Mouse (Mus musculus) hindbrain, embryonic 11.5 days (tissue): ENCODE data around the gene Scn2b. TPM values are rescaled to one million over a fixed set of nuclear protein-coding genes. Genes with fewer than 3 reads are reported as not detected.

ENCODE experiments used
- ATAC-seq: fragments of 200-750 bp; cut with Nextera tagmentation; 2 replicates; pipeline ENCODE4 v1.8.0; 2017; ENCODE audit warnings: mild to moderate bottlenecking, moderate TSS enrichment, moderate library complexity; ENCODE audit not compliant: low FRiP score
- DNase-seq: peaks from one replicate; pipeline ENCODE4 v3.0.0-alpha.2; 2015; ENCODE audit warnings: low spot score
- H3K27ac ChIP-seq: fragments of 300-500 bp; sonication (generic); 2 replicates; pipeline ENCODE4 v1.5.1; 2014; ENCODE audit warnings: mild to moderate bottlenecking, low read depth, low read length
- H3K27me3 ChIP-seq: fragments of 300-500 bp; sonication (generic); 2 replicates; pipeline ENCODE4 v1.6.1; 2014; ENCODE audit warnings: mild to moderate bottlenecking, low read length, moderate library complexity, mixed read lengths; ENCODE audit not compliant: control insufficient read depth, insufficient read depth
- H3K36me3 ChIP-seq: fragments of 300-500 bp; sonication (generic); 2 replicates; pipeline ENCODE4 v1.6.1; 2014; ENCODE audit warnings: mild to moderate bottlenecking, low read length, moderate library complexity, mixed read lengths; ENCODE audit not compliant: control insufficient read depth, insufficient read depth
- H3K4me1 ChIP-seq: fragments of 300-500 bp; sonication (generic); replicated peaks from 2 replicates; pipeline ENCODE4 v1.6.1; 2014; ENCODE audit warnings: low read length, mixed read lengths; ENCODE audit not compliant: control insufficient read depth, insufficient read depth
- H3K4me2 ChIP-seq: fragments of 300-500 bp; sonication (generic); replicated peaks from 2 replicates; pipeline ENCODE4 v1.6.1; 2014; ENCODE audit warnings: mild to moderate bottlenecking, low read depth, low read length
- H3K4me3 ChIP-seq: fragments of 300-500 bp; sonication (generic); 2 replicates; pipeline ENCODE4 v1.5.1; 2014; ENCODE audit warnings: low read depth, low read length
- H3K9ac ChIP-seq: fragments of 300-500 bp; sonication (generic); 2 replicates; pipeline ENCODE4 v1.6.1; 2014; ENCODE audit warnings: low read depth, low read length
- H3K9me3 ChIP-seq: fragments of 300-500 bp; sonication (generic); 2 replicates; pipeline ENCODE4 v1.6.1; 2016; ENCODE audit warnings: low read length; ENCODE audit not compliant: control insufficient read depth
- WGBS: fragments of 180-500 bp; shearing (Covaris S2); extraction: QIAGEN DNeasy Blood & Tissue Kit; methylation state at CpG from one replicate; pipeline ENCODE4 v1.1.7; 2014; 5-methylcytosine and 5-hydroxymethylcytosine counted together
- polyA plus RNA-seq: library from polyadenylated mRNA; unstranded; fragments of >200 nt; fragmentation: Nextera tagmentation; extraction: Ambion mirVana; gene quantifications from 2 replicates; pipeline ENCODE4 v1.2.1, GENCODE M21; 2014

Gene Scn2b
- polyA plus RNA-seq, 1 experiment from 2014 or later = 4.7 TPM

GRCm38 (mm10) chr9:45140945-45141344 is 23.4 kb downstream of the Scn2b start:
- WGBS = 57% methylated on average over 7 of the region's 7 CpGs
- H3K4me3 ChIP-seq = no peak overlapping the region
- ATAC-seq = no peak
- no peak overlapping the region for H3K9ac ChIP-seq
- peaks cover 55% of the 10 kb centered on the region for H3K27me3 ChIP-seq
- H3K4me2 ChIP-seq = no peak overlapping the region
- no peaks in the 10 kb centered on the region for H3K9me3 ChIP-seq
- no peaks in the 10 kb centered on the region for H3K36me3 ChIP-seq
- DNase-seq = no peak
- H3K4me1 ChIP-seq = peaks cover 11% of the 10 kb centered on the region; the same call in 1 of the 2 replicates
- H3K27ac ChIP-seq = no peak overlapping the region

- DNase-seq = no peak
- no peaks in the 10 kb centered on the region for H3K36me3 ChIP-seq
- no peak overlapping the region for H3K27ac ChIP-seq
- H3K27me3 ChIP-seq = peaks cover 46% of the 10 kb centered on the region
- 54% methylated on average over 3 of the region's 3 CpGs for WGBS
- no peak overlapping the region for H3K4me3 ChIP-seq
- no peak overlapping the region for H3K9ac ChIP-seq
- no peak for ATAC-seq
- no peaks in the 10 kb centered on the region for H3K9me3 ChIP-seq
- H3K4me2 ChIP-seq = no peak overlapping the region
- H3K4me1 ChIP-seq = peaks cover 9% of the 10 kb centered on the region; the same call in 1 of the 2 replicates
Observed at GRCm38 (mm10) chr9:45142686-45143085, 25.1 kb downstream of the Scn2b start.

DNA sequence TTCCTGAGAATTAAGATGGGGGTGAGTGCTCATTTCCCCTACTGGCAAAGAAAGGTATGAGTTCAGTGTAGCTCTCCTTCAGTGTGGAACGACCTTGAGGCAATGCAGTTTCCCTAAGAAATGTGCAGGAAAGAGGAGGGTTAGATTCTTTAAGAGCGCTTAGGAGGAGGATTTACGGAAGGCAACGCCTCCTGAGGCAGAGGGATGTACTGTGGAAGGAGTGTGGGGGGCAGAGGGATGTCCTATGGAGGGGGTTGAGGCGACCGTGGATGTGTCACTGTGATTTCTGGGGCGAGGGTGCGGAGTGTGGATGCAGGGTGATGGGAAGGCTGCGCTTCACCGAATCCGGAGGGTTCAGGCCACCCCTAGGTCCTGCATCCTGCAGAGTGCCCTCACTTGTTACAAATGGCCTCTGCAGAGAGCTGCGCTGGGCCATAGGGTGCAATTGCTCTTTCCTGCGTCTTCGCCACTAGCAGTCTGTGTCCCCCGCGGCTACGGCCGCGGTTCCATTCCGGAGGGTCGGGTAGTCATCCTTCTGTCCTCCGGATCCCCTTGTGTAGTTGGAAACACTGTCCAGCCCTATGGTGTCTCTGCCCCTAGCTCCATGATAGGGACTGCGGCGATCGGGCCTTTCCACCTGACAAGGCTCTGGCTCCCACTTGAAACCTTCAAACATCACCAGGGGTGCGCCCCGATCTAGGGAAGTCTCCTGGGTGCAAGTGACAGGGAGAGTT is 28.1 kb downstream of the Scn2b start:
- no peaks in the 10 kb centered on the region for H3K9me3 ChIP-seq
- H3K4me3 ChIP-seq = peak overlapping the region; percentile 28
- H3K4me1 ChIP-seq = peaks cover 2% of the 10 kb centered on the region; the same call in 1 of the 2 replicates
- H3K27me3 ChIP-seq = peaks cover 16% of the 10 kb centered on the region
- DNase-seq (no peak), ATAC-seq (no peak)
- H3K36me3 ChIP-seq = no peaks in the 10 kb centered on the region
- WGBS = 4% methylated on average over 27 of the region's 27 CpGs
- peak overlapping the region; percentile 20; the same call in 1 of the 2 replicates for H3K9ac ChIP-seq
- no peak overlapping the region for H3K27ac ChIP-seq
- H3K4me2 ChIP-seq = peak overlapping the region; percentile 64

DNA sequence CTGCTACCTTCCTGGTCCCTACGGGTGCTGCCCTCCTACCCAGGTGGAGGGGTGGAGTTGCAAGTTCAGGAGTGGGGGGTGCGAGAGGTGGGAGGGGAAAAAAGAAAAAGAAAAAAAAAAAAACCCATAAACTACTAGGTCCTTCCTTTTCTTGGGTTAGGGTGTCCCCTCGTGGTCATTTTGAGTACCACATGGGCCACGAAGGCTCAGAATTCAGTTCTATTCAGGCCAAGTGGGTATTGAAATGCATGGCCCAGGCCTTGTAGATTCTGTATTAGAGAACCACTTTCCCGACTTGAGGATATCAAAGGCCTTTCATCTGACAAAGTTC is 28.6 kb downstream of the Scn2b start:
- H3K4me3 ChIP-seq = peak overlapping the region; percentile 28
- ATAC-seq = no peak
- H3K9me3 ChIP-seq = no peaks in the 10 kb centered on the region
- peak; percentile 86 for DNase-seq
- H3K27me3 ChIP-seq = peaks cover 16% of the 10 kb centered on the region
- H3K4me1 ChIP-seq = peaks cover 2% of the 10 kb centered on the region; the same call in 1 of the 2 replicates
- peak overlapping the region; percentile 20; the same call in 1 of the 2 replicates for H3K9ac ChIP-seq
- 5% methylated on average over 5 of the region's 5 CpGs for WGBS
- peak overlapping the region; percentile 64 for H3K4me2 ChIP-seq
- no peak overlapping the region for H3K27ac ChIP-seq
- H3K36me3 ChIP-seq = no peaks in the 10 kb centered on the region

GRCm38 (mm10) chr9:45150933-45151332 is 33.4 kb downstream of the Scn2b start:
- no peaks in the 10 kb centered on the region for H3K4me1 ChIP-seq
- no peak overlapping the region for H3K27ac ChIP-seq
- no peaks in the 10 kb centered on the region for H3K9me3 ChIP-seq
- no peaks in the 10 kb centered on the region for H3K36me3 ChIP-seq
- no peak overlapping the region for H3K9ac ChIP-seq
- ATAC-seq (no peak), DNase-seq (no peak)
- peaks cover 3% of the 10 kb centered on the region; the same call in 1 of the 2 replicates for H3K27me3 ChIP-seq
- WGBS = 88% methylated on average over 1 of the region's 1 CpGs
- no peak overlapping the region for H3K4me2 ChIP-seq
- H3K4me3 ChIP-seq = no peak overlapping the region

GRCm38 (mm10) chr9:45153361-45153760 is 35.8 kb downstream of the Scn2b start:
- no peaks in the 10 kb centered on the region for H3K4me1 ChIP-seq

DNA sequence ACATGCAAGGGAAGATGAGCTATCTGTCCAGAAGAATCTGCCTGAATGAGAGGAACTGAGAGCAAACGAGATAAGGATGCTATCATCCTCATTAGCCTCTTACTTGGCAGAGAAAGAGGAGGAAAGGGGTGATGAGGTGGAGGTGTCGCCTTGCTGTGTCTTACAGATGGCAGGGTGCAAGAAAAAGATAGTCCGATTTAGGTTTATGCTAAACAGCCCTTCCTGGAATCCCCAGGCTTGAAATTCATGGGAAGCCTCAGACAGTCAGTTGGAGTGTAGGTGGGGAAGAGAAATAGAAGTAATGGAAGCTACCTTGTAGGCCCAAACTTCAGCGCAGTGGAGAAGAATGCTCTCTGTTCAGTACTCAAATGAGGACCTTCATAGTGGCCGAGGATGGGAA is 50.3 kb downstream of the Scn2b start:
- DNase-seq = no peak
- Histone ChIP-seq H3K36me3 (no peaks in the 10 kb centered on the region), H3K9ac (no peak overlapping the region), H3K9me3 (no peaks in the 10 kb centered on the region), H3K4me1 (no peaks in the 10 kb centered on the region), H3K27me3 (no peaks in the 10 kb centered on the region), H3K4me3 (no peak overlapping the region), H3K27ac (no peak overlapping the region), H3K4me2 (no peak overlapping the region)
- 75% methylated on average over 5 of the region's 5 CpGs for WGBS
- ATAC-seq = no peak

More at GRCm38 (mm10) chr9:45153361-45153760, 35.8 kb downstream of the Scn2b start:
- no peak for ATAC-seq
- Histone ChIP-seq H3K4me2 (no peak overlapping the region), H3K9me3 (no peaks in the 10 kb centered on the region), H3K27me3 (no peaks in the 10 kb centered on the region), H3K27ac (no peak overlapping the region), H3K36me3 (no peaks in the 10 kb centered on the region), H3K4me3 (no peak overlapping the region), H3K9ac (no peak overlapping the region)
- DNase-seq = no peak
- WGBS = 78% methylated on average over 7 of the region's 7 CpGs

GRCm38 (mm10) chr9:45170150-45170549 is 52.6 kb downstream of the Scn2b start:
- no peak overlapping the region for H3K4me2 ChIP-seq
- no peaks in the 10 kb centered on the region for H3K36me3 ChIP-seq
- H3K9ac ChIP-seq = no peak overlapping the region
- no peaks in the 10 kb centered on the region for H3K9me3 ChIP-seq
- WGBS = 91% methylated on average over 5 of the region's 5 CpGs
- no peaks in the 10 kb centered on the region for H3K27me3 ChIP-seq
- H3K27ac ChIP-seq = no peak overlapping the region
- no peak for ATAC-seq
- H3K4me3 ChIP-seq = no peak overlapping the region
- no peaks in the 10 kb centered on the region for H3K4me1 ChIP-seq
- no peak for DNase-seq

DNA sequence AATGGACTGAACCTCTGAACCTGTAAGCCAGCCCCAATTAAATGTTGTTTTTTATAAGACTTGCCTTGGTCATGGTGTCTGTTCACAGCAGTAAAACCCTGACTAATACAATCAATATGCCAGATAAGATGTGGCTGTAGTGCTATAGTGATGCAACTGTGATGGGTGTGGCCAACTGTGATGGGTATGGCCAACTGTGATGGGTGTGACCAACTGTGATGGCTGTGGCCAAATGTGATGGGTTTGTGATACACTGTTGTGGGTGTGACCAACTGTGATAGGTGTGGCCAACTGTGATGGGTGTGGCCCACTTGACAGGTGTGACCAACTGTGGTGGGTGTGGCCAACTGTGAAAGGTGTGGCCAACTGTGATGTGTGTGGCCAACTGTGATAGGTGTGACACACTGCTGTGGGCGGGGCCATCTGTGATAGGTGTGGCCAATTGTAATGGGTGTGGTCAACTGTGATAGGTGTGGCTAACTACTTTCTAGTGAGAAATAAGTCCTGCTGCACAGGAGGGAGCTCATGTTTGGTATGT is 53.6 kb downstream of the Scn2b start:
- no peaks in the 10 kb centered on the region for H3K27me3 ChIP-seq
- 76% methylated on average over 1 of the region's 1 CpGs for WGBS
- no peaks in the 10 kb centered on the region for H3K36me3 ChIP-seq
- no peak for ATAC-seq
- H3K27ac ChIP-seq = no peak overlapping the region
- H3K9ac ChIP-seq = no peak overlapping the region
- no peak for DNase-seq
- no peaks in the 10 kb centered on the region for H3K9me3 ChIP-seq
- no peak overlapping the region for H3K4me2 ChIP-seq
- no peaks in the 10 kb centered on the region for H3K4me1 ChIP-seq
- H3K4me3 ChIP-seq = no peak overlapping the region
